Mouse (Mus musculus) NIH3T3 (cell line): ENCODE data around the gene Ptprr.

Experiments used
- DNase-seq: peaks from one replicate; pipeline ENCODE4 v3.0.0-alpha.2; 2012; ENCODE audit warnings: low read depth

Ptprr gene

GRCm38 (mm10) chr10:116117060-116117459 is 99.0 kb downstream of the Ptprr start:
- no peak for DNase-seq

GRCm38 (mm10) chr10:116121463-116121862 is 103.5 kb downstream of the Ptprr start:
- no peak for DNase-seq

- DNase-seq, result no peak
These were observed 105.8 kb downstream of the Ptprr start for GRCm38 (mm10) chr10:116123808-116124207.

DNA sequence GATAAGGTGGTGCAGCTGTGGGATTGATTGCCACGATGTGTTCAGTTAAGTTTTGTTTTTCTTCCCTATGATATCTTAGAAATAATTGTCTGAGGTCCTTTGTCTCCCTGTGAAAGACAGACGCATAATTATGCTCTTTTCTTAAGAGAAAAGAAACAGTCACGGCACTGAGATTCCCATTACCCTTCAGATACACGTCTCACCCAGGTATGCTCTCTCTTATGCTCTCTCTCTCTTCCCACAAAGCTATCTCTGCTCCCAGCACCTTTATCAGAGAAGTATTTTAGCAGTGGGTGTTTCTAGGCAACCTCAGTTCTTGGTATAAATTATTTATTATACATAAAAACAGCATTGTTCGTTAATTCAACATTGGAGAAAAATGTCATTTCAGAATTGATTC is 107.4 kb downstream of the Ptprr start:
- no peak for DNase-seq

- no peak for DNase-seq
These were observed 112.4 kb downstream of the Ptprr start for GRCm38 (mm10) chr10:116130401-116130800.

DNA sequence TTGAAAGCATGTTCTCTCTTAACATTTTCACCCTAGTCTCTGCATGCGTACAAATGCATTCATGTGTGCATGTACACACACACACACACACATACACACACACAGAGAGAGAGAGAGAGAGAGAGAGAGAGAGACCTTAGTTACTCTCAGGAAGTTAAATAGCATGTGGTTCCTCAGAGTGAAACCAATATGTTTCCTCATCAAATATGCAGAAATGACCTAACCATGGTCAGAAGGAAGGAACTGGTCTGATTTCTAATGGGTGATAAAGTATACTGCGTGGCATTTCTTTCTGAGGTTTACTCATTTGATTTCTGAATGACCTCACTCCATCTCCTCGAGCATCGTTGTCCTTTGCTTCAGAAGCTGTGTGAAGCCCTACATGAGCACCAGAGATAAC is 113.2 kb downstream of the Ptprr start:
- no peak for DNase-seq

DNA sequence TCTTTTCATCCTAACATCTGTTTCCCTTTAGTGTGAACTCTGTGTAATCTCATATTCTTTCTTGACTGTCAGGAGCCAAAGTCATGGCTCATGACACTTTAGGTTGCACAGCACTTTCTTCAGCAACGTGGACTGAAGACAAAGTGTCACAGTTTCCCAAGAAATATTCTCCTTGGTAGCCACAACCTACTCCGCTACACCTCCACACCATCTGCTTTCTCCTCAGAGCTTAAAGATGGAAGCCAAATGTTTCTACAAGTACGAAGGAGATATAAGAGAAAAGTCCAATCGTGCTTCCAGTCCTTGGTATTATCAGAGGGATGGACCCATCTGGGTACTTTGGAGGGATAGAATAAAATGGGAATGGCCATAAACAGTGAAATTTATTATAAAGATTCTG is 114.2 kb downstream of the Ptprr start:
- DNase-seq, result no peak

DNA sequence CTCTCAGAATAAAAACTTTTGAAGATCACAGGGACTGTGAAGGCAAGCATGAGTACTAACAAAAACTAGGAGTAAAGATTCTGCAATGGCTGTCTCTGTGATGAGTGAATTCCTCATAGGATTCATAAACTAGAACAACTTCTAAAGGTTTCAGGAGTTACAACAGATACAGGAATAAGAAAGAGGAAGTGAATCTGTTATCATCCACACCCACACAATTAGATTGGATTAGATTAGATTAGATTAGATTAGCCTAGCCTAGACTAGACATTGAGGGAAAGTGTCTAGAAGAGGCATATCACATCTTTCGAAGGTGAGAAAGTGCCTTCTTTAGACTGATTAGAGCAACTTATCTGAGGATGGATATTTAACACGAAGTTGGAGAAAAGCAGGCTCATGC is 117.2 kb downstream of the Ptprr start:
- DNase-seq, result no peak

GRCm38 (mm10) chr10:116140226-116140625 is 122.2 kb downstream of the Ptprr start:
- no peak for DNase-seq

GRCm38 (mm10) chr10:116143684-116144083 is 125.7 kb downstream of the Ptprr start:
- no peak for DNase-seq

DNA sequence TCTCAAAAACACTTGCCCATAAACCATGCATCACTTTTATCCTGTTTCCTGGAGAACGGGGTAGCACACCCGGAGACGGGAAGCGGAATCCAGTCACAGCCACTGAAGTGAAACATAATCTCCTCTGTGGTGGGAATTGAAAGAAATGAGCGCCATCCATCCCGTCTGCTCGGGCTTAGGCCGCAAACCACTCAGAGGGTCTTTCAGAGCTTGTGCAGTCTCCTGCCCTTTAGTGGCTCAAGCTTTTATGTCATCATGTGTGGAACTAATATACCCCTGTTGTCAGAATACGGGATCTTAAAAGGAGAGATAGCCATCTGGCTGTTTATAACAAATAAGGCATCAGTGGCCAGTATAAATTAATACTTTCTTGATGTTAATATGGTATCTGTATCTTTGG is 128.1 kb downstream of the Ptprr start:
- DNase-seq, result no peak

DNA sequence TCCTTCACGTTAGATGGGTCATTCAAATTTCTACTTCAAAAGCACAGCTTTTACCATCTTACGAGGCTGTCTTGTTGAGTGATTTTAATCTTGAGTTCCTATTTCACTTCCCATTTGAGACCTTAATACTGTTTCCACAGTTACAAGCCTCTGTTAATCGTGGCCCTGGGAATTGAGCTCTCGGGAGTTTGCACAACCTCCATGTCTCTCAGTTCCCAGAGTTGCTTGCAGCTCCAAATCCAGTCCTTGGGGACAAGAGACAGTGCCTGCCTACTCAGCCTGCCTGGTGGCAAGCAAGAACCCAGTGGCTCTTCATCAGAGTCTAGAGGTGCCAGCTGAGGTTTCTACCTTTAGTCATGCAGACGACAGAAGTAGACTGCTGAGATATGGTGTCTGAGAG is 136.7 kb downstream of the Ptprr start:
- DNase-seq, result no peak

- no peak for DNase-seq
These were observed 138.7 kb downstream of the Ptprr start for GRCm38 (mm10) chr10:116156699-116157098.

DNA sequence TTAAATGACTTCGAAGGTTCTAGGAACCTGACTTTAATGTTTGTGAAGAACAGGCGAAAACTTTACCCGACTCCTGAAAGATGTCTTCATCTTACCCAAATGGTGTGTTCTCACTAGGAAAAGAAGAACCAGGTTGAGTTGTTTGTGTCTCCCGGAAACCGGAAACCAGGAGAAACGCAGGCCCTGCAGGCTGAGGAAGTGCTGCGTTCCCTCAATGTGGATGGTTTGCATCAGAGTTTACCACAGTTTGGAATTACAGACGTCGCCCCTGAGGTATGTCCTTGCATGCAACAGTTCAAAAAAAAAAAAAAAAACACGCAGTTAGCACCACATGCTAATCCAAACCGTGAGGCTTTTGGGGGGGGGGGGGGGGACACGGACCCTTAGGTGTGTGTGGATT is 144.3 kb downstream of the Ptprr start:
- no peak for DNase-seq

- peak; percentile 27 for DNase-seq
These were observed 157.4 kb downstream of the Ptprr start for GRCm38 (mm10) chr10:116175324-116175883.

DNA sequence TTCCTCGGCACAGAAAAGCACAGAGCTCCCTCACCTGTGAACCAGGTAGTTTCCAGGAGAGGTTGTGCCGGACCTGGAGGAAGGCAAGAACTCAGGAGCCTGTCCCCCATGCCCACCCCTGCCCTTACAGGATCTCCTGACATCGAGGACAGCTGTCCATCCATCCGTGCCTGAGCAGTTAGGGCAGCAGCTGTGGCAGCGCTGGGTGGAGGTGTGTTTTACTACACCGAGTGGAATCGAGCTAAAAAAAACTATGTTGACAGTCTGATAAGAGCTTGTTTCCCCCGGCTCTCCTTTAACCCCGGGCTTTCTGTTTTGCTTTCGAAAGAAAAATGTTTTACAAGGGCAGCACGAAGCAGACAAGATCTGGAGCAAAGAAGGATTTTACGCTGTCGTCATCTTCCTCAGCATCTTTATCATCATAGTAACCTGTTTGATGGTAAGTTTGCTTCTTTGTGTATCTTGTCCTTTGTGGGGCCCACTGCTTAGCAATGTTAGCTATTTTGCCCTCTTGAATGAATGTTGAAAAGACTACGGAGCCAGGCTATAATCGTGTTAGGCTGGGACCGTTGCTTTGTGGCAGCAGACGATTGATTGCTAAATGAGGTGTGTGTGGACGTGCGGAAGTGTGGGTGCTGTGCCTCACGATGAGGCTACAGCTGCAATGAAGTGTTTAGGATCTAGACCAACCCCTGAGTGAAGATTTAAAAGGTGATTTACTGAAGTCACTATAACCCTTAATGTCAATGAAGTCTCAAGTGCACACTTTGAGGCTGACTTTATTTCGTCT is 159.6 kb downstream of the Ptprr start:
- no peak for DNase-seq

GRCm38 (mm10) chr10:116181235-116181634 is 163.2 kb downstream of the Ptprr start:
- no peak for DNase-seq

GRCm38 (mm10) chr10:116182221-116182620 is 164.2 kb downstream of the Ptprr start:
- no peak for DNase-seq

DNA sequence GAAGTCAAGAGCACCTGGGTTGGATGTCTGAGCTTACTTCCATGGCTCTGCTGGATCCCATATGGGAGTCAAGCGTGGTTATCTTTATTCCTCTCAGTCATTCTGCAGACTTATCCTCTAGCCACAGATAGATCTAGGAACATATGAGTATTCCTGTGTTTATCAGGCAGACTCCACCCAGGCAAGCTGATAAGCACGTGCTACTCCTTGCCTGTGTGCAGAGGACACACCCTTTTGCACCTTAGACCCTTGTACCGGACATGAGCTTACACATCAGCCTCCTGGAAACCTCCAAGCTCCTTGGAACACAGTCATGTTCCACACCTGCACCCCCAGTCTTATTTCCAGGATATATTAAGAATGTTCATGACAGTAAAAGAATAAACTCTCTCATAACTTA is 165.2 kb downstream of the Ptprr start:
- DNase-seq, result no peak

DNA sequence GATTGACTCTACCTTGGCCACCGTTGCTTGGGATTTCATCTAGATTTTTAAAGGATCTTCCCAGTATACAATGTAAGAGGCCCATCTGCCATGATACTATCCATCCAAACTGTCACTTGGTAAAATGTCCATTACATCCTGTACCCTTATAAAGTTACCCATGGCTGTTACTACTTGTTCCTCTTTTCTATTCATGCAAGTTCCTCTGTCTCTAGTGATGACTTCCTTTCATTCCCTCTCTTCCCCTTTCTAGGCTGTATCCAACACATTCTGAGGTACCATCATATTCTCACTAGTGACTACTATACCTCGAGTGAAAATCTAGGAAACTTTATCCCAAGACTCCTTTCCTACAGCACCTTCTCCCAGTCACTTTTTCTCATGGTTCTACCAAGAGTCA is 173.7 kb downstream of the Ptprr start:
- DNase-seq, result no peak

- peak; percentile 76 for DNase-seq
These were observed 174.3 kb downstream of the Ptprr start for GRCm38 (mm10) chr10:116192293-116192692.

DNA sequence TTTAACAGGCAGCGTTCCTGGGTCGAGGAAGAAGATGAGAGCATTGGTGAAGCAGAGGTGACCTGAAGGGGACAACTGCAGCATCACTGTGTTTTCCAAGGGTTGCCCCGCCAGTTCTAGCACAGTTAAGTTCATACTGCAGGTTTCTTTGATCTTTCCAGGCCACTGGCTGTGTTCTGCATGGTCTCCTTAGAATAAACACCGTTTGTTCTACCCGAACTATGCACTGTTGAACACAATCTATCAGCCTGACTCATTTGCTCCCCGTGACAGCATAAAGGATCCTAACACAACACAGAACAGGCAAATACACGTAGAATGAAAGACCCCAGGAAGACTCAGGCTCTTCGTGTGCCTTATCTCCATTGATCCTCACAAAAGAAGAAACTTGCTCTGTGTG is 176.4 kb downstream of the Ptprr start:
- no peak for DNase-seq

GRCm38 (mm10) chr10:116196596-116197415 is 178.8 kb downstream of the Ptprr start:
- DNase-seq, result peak; percentile 73
